Mouse (Mus musculus) pancreas, adult 10 weeks (tissue): ENCODE measurements around the gene Tcstv3. TPM values are rescaled to one million over a fixed set of nuclear protein-coding genes. Genes with fewer than 3 reads are reported as not detected.

ENCODE experiments used
- polyA plus RNA-seq: library from polyadenylated mRNA; stranded (reverse); fragments of 350-450 nt; fragmentation: Illumina TruSeq; extraction: RNeasy Lipid Tissue Mini Kit (QIAGEN cat#74804); gene quantifications from one replicate; pipeline ENCODE4 v1.2.3, GENCODE M21; 2015; ENCODE audit warnings: low read depth, low replicate concordance; ENCODE audit not compliant: insufficient read depth

The Tcstv3 gene
- polyA plus RNA-seq = not detected

DNA sequence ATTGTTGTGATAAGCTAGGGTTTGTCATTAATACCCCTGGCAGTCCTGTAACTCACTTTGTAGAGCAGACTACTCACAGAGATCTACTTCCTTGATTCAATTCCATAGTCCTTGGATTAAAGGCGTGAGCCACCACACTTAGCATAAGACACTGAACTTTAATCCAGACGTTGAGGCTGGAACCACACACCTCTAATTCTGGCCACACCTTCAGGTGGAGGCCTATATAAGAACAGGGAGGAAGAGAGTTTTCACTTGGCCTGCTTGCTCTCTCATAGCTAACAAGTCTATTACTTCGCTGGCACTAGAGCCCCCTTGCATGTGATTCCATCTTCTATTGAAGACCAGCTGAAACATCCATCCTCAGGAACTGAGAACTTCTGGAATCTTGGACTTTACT, at the start of gene Tcstv3:
Gene Tcstv3, plus strand, starts transcription at position 301 of the 400 bp plus-strand sequence.

GRCm38 (mm10) chr13:120299991-120300442, 16.7 kb upstream of the Tcstv3 start, which contains the start of gene BC147527:
Gene BC147527 (plus strand): TSS chr13:120300392.

Other genes starting within 250 kb of the Tcstv3 start
- not detected for gene Gm20767, start 176.6 kb upstream of the Tcstv3 start, polyA plus RNA-seq
- not detected for gene Gm21818, start 144.4 kb upstream of the Tcstv3 start, polyA plus RNA-seq
- gene Gm21762, start 100.9 kb upstream of the Tcstv3 start, polyA plus RNA-seq = not detected
- gene Gm21731, start 77.8 kb upstream of the Tcstv3 start, polyA plus RNA-seq = not detected
- not detected for gene AF067061, start 53.8 kb upstream of the Tcstv3 start, polyA plus RNA-seq
- gene BC147527, start 16.5 kb upstream of the Tcstv3 start, polyA plus RNA-seq = not detected